Mouse (Mus musculus) neural tube, embryonic 13.5 days (tissue): Measurements from ENCODE around the gene Rhag. TPM values are rescaled to one million over a fixed set of nuclear protein-coding genes. Genes with fewer than 3 reads are reported as not detected.

Source experiments
- ATAC-seq: fragments of 200-750 bp; cut with Nextera tagmentation; 2 replicates; pipeline ENCODE4 v1.8.0; 2017; ENCODE audit warnings: low read depth, mild to moderate bottlenecking, moderate TSS enrichment, moderate library complexity
- H3K27ac ChIP-seq: fragments of 300-500 bp; sonication (generic); replicated peaks from 2 replicates; pipeline ENCODE4 v1.5.1; 2015; ENCODE audit warnings: moderate library complexity, mild to moderate bottlenecking, inconsistent platforms
- H3K27me3 ChIP-seq: fragments of 300-500 bp; sonication (generic); 2 replicates; pipeline ENCODE4 v1.6.1; 2015; ENCODE audit warnings: mild to moderate bottlenecking, inconsistent platforms
- H3K36me3 ChIP-seq: fragments of 300-500 bp; sonication (generic); 2 replicates; pipeline ENCODE4 v1.6.1; 2015; ENCODE audit warnings: mild to moderate bottlenecking, inconsistent platforms
- H3K4me1 ChIP-seq: fragments of 300-500 bp; sonication (generic); replicated peaks from 2 replicates; pipeline ENCODE4 v1.6.1; 2015; ENCODE audit warnings: inconsistent platforms
- H3K4me2 ChIP-seq: fragments of 300-500 bp; sonication (generic); 2 replicates; pipeline ENCODE4 v1.6.1; 2015; ENCODE audit warnings: inconsistent platforms, mild to moderate bottlenecking, moderate library complexity
- H3K4me3 ChIP-seq: fragments of 300-500 bp; sonication (generic); 2 replicates; pipeline ENCODE4 v1.5.1; 2015; ENCODE audit warnings: mild to moderate bottlenecking, inconsistent platforms
- H3K9ac ChIP-seq: fragments of 300-500 bp; sonication (generic); 2 replicates; pipeline ENCODE4 v1.6.1; 2015; ENCODE audit warnings: moderate library complexity, mild to moderate bottlenecking, inconsistent platforms
- H3K9me3 ChIP-seq: fragments of 300-500 bp; sonication (generic); 2 replicates; pipeline ENCODE4 v1.6.1; 2016; ENCODE audit warnings: inconsistent platforms
- WGBS: fragments of 180-500 bp; shearing (Covaris S2); methylation state at CpG from one replicate; pipeline ENCODE4 v1.1.7; 2015; 5-methylcytosine and 5-hydroxymethylcytosine counted together
- polyA plus RNA-seq: library from polyadenylated mRNA; unstranded; fragments of >200 nt; fragmentation: Nextera tagmentation; extraction: Ambion mirVana; gene quantifications from 2 replicates; pipeline ENCODE4 v1.2.1, GENCODE M21; 2015

Rhag gene
- polyA plus RNA-seq = 0.55 and 0.95 TPM in 2 replicates

DNA sequence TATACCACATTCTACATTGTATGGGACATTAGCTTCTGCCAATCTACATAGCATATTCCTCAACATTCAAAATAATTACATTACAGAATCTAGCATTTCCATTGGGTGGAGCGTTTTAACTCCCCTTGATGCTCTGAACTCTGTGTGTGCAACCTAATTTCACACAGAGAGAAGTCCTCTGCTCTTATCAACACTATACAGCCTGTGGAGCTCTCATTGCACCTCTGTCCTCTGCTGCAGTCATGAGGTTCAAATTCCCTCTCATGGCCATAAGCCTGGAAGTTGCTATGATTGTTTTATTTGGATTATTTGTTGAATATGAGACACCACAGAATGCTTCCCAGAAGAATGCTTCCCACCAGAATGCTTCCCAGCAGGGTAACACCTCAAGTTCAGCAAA lies at the start of gene Rhag:
TSS of gene Rhag (plus strand) at position 193 of the 400 bp plus-strand sequence.
- 76% methylated on average over 1 of the region's 1 CpGs for WGBS
- ATAC-seq = no peak
- Histone ChIP-seq H3K27me3 (no peaks in the 10 kb centered on the region), H3K4me2 (no peak within 1 kb of the TSS), H3K27ac (no peak within 1 kb of the TSS), H3K36me3 (no peaks in the 10 kb centered on the region), H3K4me1 (no peaks in the 10 kb centered on the region), H3K9me3 (no peaks in the 10 kb centered on the region), H3K9ac (no peak within 1 kb of the TSS), H3K4me3 (no peak within 1 kb of the TSS)

DNA sequence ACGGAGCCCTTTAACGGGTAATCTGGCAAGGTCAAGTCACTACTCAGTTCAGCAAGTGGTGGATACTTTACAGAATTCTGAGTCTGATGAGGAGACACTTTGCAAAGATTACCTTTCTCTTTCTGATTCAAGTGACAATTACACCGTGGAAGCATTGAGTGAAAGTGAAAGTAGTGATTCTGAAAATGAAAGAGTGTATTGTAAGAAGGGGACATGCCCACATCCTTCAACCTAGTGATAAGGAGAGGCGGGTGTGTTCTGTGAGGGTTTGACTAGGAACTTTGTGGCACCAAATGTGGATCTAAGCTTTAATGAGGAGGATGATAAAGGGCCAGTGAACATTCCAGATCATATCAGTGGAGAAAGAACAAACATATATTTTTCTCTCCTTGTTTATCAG lies 47.3 kb upstream of the Rhag start:
- no peak for ATAC-seq
- H3K36me3 ChIP-seq = no peaks in the 10 kb centered on the region
- H3K27ac ChIP-seq = no peak overlapping the region
- H3K9ac ChIP-seq = no peak overlapping the region
- H3K4me3 ChIP-seq = no peak overlapping the region
- no peaks in the 10 kb centered on the region for H3K9me3 ChIP-seq
- H3K4me2 ChIP-seq = no peak overlapping the region
- WGBS = 83% methylated on average over 4 of the region's 4 CpGs
- no peaks in the 10 kb centered on the region for H3K4me1 ChIP-seq
- no peaks in the 10 kb centered on the region for H3K27me3 ChIP-seq

DNA sequence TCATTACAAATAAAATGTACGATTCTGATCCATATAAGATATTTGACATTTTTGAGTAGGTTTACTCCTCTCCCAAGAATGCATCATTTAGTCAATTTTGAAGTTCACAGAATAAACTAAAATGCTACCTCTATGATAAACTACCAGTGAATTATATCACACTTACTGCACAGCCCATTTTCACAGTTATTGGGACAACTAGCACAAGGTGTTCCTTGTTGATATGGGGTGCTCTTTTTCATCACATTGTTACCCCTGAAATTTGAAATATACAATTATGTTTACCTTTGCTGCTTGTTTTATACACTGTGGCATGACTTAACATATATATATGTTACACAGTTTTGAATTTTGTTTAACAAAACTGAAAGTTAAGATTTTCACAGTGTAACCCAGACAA lies 43.8 kb upstream of the Rhag start:
- H3K4me3 ChIP-seq = no peak overlapping the region
- no peak for ATAC-seq
- no peaks in the 10 kb centered on the region for H3K36me3 ChIP-seq
- H3K4me1 ChIP-seq = no peaks in the 10 kb centered on the region
- H3K9ac ChIP-seq = no peak overlapping the region
- H3K4me2 ChIP-seq = no peak overlapping the region
- H3K27ac ChIP-seq = no peak overlapping the region
- no peaks in the 10 kb centered on the region for H3K27me3 ChIP-seq
- 88% methylated on average over 1 of the region's 1 CpGs for WGBS
- no peaks in the 10 kb centered on the region for H3K9me3 ChIP-seq

DNA sequence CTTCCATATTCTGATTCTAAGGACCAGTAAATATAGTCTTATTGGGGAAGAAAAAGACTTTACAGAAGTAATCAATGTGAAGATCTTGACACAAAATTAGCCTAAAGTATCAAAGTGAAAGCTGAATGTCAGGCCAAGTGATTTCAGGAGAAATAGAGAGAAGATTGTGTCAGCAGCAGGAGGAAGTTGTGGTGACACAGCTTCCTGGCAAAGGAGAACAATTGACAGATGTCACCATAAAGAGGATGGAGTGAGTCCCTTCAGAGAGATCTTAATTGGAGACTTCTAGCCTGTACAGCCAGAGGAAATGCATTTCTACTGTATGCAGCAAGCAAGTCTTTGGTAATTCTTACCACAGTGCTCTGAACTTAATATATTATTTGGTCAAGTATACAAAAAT lies 21.0 kb upstream of the Rhag start:
- Histone ChIP-seq H3K9ac (no peak overlapping the region), H3K27me3 (no peaks in the 10 kb centered on the region), H3K4me2 (no peak overlapping the region), H3K4me1 (no peaks in the 10 kb centered on the region), H3K27ac (no peak overlapping the region), H3K4me3 (no peak overlapping the region), H3K9me3 (no peaks in the 10 kb centered on the region), H3K36me3 (no peaks in the 10 kb centered on the region)
- no peak for ATAC-seq

DNA sequence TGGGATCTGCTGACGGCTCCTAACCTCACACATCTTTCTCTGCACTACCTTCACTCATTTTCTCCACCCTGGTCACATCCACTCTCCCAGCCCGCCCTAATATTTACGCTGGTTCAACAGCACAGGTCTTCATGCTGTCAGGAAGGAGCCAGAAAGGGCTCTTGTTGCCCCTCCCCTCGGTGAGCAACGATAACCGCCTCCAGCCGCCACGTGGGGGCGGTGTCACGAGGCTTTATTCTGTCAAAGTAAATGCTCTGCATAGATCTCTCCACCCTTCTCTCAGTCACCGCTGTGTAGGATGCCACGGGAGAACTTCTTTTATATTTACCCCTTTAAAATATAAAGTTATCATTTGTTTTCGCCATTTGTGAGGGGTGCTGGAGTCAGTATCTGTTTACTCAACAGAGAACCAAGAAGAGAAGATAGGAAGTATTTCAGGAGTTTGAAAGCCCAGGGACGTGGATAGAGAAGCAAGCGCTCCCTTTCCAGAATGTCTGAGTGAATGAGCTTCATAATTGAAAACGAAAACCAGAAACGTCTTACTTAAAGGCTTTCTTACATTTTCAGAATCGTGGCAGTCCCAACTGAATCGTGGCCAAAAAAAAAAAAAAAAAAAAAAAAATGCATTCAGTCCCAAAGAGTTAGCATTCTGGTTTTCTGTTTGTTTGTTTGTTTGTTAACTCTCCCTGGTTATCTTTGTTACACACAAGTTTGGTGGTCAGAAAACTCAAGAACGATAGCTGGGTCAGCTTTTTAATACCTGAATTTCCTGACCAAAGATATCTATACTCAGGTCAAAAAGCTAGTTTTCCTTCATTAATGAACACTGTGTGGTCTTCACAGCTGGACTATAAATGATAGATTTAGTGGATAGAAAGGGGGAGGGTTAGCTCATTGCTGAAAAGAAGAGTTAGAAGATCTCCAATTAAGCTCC lies 16.7 kb upstream of the Rhag start:
- 60% methylated on average over 20 of the region's 20 CpGs for WGBS
- H3K4me3 ChIP-seq = no peak overlapping the region
- H3K27ac ChIP-seq = no peak overlapping the region
- H3K27me3 ChIP-seq = no peaks in the 10 kb centered on the region
- no peaks in the 10 kb centered on the region for H3K36me3 ChIP-seq
- no peak overlapping the region for H3K9ac ChIP-seq
- no peaks in the 10 kb centered on the region for H3K4me1 ChIP-seq
- ATAC-seq = no peak
- no peak overlapping the region for H3K4me2 ChIP-seq
- H3K9me3 ChIP-seq = no peaks in the 10 kb centered on the region

DNA sequence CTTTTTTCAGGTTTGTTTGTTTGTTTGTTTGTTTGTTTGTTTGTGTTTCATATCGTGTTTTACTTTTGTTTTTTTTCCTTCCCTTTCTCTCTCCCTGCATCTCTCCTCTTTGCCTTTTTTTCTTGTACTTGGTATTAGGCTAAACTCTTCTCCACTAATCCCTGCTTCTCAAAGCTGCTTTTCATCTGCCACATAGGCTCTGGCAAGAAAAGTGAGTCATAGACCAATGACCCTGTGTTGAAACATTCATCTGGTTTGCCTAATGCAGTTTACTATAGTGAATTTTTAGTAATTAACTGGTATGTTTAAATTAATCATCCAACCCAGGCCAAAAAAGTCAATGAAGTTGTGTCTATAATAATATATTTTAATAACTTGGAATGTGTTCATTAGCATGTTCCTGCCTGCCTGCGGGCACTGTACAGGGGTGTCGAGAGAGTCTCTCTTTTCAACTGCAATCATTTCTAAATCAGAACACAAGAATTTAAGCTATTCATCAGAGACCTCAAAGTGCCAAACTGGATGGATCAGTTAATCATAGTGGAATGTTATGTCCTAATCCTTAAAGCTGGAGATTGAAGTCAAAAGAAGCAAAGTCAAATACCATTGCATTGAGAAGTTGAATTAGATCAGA lies 8.1 kb upstream of the Rhag start:
- Histone ChIP-seq H3K36me3 (no peaks in the 10 kb centered on the region), H3K9ac (no peak overlapping the region), H3K9me3 (no peaks in the 10 kb centered on the region), H3K27me3 (no peaks in the 10 kb centered on the region), H3K27ac (no peak overlapping the region), H3K4me2 (no peak overlapping the region), H3K4me3 (no peak overlapping the region), H3K4me1 (no peaks in the 10 kb centered on the region)
- no peak for ATAC-seq
- 91% methylated on average over 3 of the region's 3 CpGs for WGBS

DNA sequence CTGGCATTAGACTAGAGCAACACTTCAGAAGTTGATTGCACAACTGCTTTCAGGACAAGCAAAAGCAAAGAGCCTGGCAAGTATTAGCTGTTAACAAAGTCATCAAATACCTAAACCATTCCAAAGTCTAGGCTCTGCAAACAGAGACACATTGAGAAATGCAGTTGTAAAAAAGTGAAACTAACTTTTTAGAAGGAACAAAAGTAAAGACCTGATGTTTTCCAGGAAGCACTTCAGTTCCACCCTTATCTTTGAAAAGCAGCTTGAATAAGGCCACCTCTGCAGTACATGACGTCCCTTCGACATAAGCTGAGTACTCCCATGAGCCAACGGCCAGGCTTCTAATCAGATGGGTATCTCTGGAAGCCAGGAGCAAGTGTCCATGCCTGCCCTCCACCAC lies 4.4 kb upstream of the Rhag start:
- H3K9me3 ChIP-seq = no peaks in the 10 kb centered on the region
- ATAC-seq = no peak
- 80% methylated on average over 3 of the region's 3 CpGs for WGBS

DNA sequence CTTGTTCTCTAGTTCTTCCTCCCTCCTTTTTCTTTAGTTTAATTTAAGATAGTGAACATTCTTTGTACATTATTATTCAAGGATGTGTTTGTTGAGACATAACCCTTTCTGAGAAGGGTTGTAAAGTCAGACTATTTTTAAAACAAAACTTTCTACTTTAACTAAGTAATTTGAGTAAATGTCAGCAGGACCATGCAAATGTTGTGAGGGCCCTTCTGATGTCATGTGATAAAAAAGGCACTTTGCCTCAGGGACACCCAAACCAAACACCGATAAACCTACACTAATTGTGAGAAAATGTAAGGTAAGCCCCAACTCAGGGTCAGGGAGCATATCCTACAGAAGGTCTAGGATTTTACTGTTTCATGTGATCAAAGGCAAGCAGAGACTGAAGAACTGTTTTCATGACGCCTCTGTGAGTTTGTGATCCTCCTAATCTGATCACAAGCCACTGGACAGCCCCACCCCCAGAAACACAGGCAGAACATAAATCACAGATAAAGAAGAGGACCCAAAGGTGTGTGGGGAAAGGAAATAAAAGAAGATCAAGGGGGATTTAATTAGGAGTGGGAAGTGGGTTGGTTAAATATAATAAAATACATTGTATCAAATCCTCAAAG lies 3.9 kb upstream of the Rhag start, which contains the start of gene Crisp2:
TSS of gene Crisp2 (minus strand) at position 51 of the 620 bp plus-strand sequence.
- WGBS = 74% methylated on average over 2 of the region's 2 CpGs
- Histone ChIP-seq H3K4me1 (no peaks in the 10 kb centered on the region), H3K4me2 (no peak within 1 kb of the TSS), H3K4me3 (no peak within 1 kb of the TSS), H3K27me3 (no peaks in the 10 kb centered on the region), H3K9ac (no peak within 1 kb of the TSS), H3K9me3 (no peaks in the 10 kb centered on the region), H3K27ac (no peak within 1 kb of the TSS), H3K36me3 (no peaks in the 10 kb centered on the region)
- ATAC-seq = no peak

More for the DNA sequence above, 4.4 kb upstream of the Rhag start:
- H3K4me1 ChIP-seq = no peaks in the 10 kb centered on the region
- no peak overlapping the region for H3K27ac ChIP-seq
- no peak overlapping the region for H3K9ac ChIP-seq
- no peaks in the 10 kb centered on the region for H3K27me3 ChIP-seq
- H3K36me3 ChIP-seq = no peaks in the 10 kb centered on the region
- H3K4me3 ChIP-seq = no peak overlapping the region
- H3K4me2 ChIP-seq = no peak overlapping the region

DNA sequence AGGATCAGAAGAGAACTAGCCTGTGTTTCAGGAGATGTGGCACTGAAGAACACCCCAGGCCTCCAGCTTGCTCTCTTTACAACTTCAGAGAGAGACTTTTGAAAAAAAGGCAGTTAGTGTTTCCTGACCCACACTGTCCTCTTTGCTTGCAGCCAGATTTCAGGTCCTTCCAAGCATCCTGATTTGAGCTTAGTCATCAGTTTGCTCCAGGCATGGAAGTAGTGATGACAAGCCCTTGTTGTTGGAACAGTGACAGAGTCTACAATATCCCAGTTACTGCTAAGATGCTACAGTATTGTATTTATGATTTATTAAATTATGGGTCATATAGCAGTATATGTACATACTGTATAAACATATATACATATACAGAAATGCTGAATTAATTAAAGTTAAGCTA lies 2.9 kb upstream of the Rhag start:
- H3K4me1 ChIP-seq = no peaks in the 10 kb centered on the region
- no peak for ATAC-seq
- H3K36me3 ChIP-seq = no peaks in the 10 kb centered on the region
- H3K27me3 ChIP-seq = no peaks in the 10 kb centered on the region
- H3K4me3 ChIP-seq = no peak overlapping the region
- no peak overlapping the region for H3K27ac ChIP-seq
- H3K9ac ChIP-seq = no peak overlapping the region
- H3K9me3 ChIP-seq = no peaks in the 10 kb centered on the region
- no peak overlapping the region for H3K4me2 ChIP-seq

DNA sequence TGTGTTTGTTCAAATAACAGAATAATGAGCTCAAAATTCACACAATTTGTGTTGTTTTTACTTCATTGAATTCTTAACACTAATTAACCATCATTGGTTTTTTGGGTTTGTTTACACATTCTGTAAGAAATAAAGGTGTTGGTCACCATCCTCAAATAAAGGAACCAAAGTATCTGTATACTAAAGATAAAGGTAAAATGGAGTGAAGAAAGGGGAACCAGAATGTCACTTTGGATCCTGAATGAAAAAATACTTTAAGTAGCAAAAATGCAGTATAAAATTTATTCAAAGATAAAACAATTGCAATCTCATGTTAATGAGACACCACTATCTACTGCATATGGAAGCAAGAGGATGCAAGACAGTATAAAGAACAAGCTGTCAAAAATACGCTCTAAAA lies 634 bp downstream of the Rhag start:
- H3K27ac ChIP-seq = no peak overlapping the region
- H3K9me3 ChIP-seq = no peaks in the 10 kb centered on the region
- H3K4me2 ChIP-seq = no peak overlapping the region
- no peak overlapping the region for H3K4me3 ChIP-seq
- H3K36me3 ChIP-seq = no peaks in the 10 kb centered on the region
- ATAC-seq = no peak
- no peaks in the 10 kb centered on the region for H3K27me3 ChIP-seq
- WGBS = 84% methylated on average over 1 of the region's 1 CpGs
- no peaks in the 10 kb centered on the region for H3K4me1 ChIP-seq
- H3K9ac ChIP-seq = no peak overlapping the region

DNA sequence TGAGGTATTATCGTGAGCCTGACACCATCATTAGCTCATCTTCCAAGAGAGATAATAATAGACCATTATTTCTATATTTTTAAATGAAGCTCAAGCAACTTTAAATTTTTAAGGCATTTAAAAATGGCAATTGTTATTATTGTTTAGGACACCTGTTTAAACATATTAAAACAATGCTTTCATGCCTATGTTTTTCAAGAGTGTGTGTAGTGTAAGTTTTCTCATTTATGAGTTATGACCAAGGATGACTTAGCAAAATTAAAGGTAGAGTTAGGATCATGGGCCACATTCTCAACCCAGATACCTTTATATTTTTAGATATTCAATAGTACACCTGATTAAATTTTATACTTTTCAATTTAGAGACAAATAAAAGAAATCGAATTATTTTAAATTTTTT lies 1.3 kb downstream of the Rhag start:
- WGBS = 81% methylated on average over 2 of the region's 2 CpGs
- ATAC-seq = no peak
- H3K27ac ChIP-seq = no peak overlapping the region
- H3K4me2 ChIP-seq = no peak overlapping the region
- no peaks in the 10 kb centered on the region for H3K36me3 ChIP-seq
- no peaks in the 10 kb centered on the region for H3K4me1 ChIP-seq
- H3K4me3 ChIP-seq = no peak overlapping the region
- H3K27me3 ChIP-seq = no peaks in the 10 kb centered on the region
- no peaks in the 10 kb centered on the region for H3K9me3 ChIP-seq
- H3K9ac ChIP-seq = no peak overlapping the region

DNA sequence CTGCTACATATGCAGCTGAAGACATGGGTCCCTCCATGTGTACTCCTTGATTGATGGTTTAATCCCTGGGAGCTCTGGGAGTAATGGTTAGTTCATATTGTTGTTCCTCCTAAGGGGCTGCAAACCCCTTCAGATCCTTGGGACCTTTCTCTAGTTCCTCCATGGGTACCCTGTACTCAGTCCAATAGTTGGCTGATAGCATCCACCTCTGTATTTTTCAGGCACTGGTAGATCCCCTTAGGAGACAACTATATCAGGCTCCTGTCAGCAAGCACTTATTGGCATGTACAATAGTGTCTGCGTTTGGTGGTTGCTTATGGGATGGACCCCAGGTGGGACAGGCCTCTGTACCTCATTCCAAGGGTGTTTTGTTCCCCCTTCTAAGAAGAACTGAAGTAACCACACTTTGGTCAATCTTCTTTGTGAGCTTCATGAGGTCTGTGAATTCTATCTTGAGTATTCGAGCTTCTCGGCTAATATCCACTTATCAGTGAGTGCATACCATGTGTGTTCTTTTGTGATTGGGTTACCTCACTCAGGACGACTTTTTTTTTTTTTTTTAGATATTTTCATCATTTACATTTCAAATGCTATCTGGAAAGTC lies 6.5 kb downstream of the Rhag start:
- no peak overlapping the region for H3K27ac ChIP-seq
- H3K9me3 ChIP-seq = no peaks in the 10 kb centered on the region
- no peak overlapping the region for H3K4me3 ChIP-seq
- 77% methylated on average over 4 of the region's 4 CpGs for WGBS
- no peaks in the 10 kb centered on the region for H3K36me3 ChIP-seq
- no peak overlapping the region for H3K4me2 ChIP-seq
- H3K4me1 ChIP-seq = no peaks in the 10 kb centered on the region
- H3K27me3 ChIP-seq = no peaks in the 10 kb centered on the region
- ATAC-seq = no peak
- no peak overlapping the region for H3K9ac ChIP-seq
